Comparison of ENCODE assay signal across 11 mouse cellular contexts in genomic region chr16:31740271-31740670, GRCm38 (mm10).
DNase-seq lines count a peak whose midpoint lies in the region; ATAC-seq and TF ChIP-seq lines count a peak whose summit lies in the region.
"Had no signal": no experiment of that assay in that cellular context is flagged by ENCODE, and none has a peak within 500 bp of the region (broad histone marks: within the 10 kb centered on the region; RNA-seq: fewer than 3 reads in every experiment).

No protein-coding gene starts in this region.

- TF ChIP-seq EP300 in lung, postnatal 0 days (IDR thresholded peaks at IDR 0.05): no peak

- no peaks in the 10 kb centered on the region for H3K36me3 ChIP-seq in kidney, adult 2 months (ENCODE audit: control insufficient read depth, insufficient read depth, low read length)
- peaks cover 13% of the 10 kb centered on the region for H3K36me3 ChIP-seq in heart, embryonic 13.5 days
- no peaks in the 10 kb centered on the region for H3K36me3 ChIP-seq in lung, postnatal 0 days (ENCODE audit: insufficient read depth, low read length)

- H3K27me3 ChIP-seq in kidney, adult 2 months (replicated peaks; ENCODE audit: control insufficient read depth, insufficient read depth, low read length): no peaks in the 10 kb centered on the region
- H3K27me3 ChIP-seq in heart, embryonic 13.5 days (replicated peaks): no peaks in the 10 kb centered on the region
- no peaks in the 10 kb centered on the region for H3K27me3 ChIP-seq in lung, postnatal 0 days (replicated peaks; ENCODE audit: insufficient read depth, low read length)
- H3K27me3 ChIP-seq: CH12.LX; forebrain, embryonic 12.5 days; limb, embryonic 13.5 days had no signal

- intact Hi-C loops in left cerebral cortex, postnatal 10 days (cut with DNase I): no loop called here

- ATAC-seq in heart, embryonic 13.5 days (ENCODE audit: extremely low read depth, insufficient number of reproducible peaks, low FRiP score, low TSS enrichment): no peak
- peak; percentile 76 for ATAC-seq in lung, postnatal 0 days

- 44% methylated on average over 8 of the region's 8 CpGs for WGBS in kidney, adult 2 months
- WGBS in heart, embryonic 13.5 days: 56% methylated on average over 8 of the region's 8 CpGs
- 43% methylated on average over 8 of the region's 8 CpGs for WGBS in lung, postnatal 0 days

- no peak overlapping the region for H3K4me3 ChIP-seq in kidney, adult 2 months (ENCODE audit: insufficient read depth, low read depth, low read length)
- H3K4me3 ChIP-seq in heart, embryonic 13.5 days: no peak overlapping the region
- H3K4me3 ChIP-seq in lung, postnatal 0 days (ENCODE audit: low read depth, low read length): no peak overlapping the region
- H3K4me3 ChIP-seq: forebrain, embryonic 12.5 days; limb, embryonic 13.5 days had no signal

- TF ChIP-seq POLR2A in kidney, adult 2 months (IDR thresholded peaks at IDR 0.05; ENCODE audit: low read depth, low read length): no peak

- no peak overlapping the region for H3K4me2 ChIP-seq in heart, embryonic 13.5 days
- no peak overlapping the region for H3K4me2 ChIP-seq in lung, postnatal 0 days (replicated peaks; ENCODE audit: low read depth, low read length)
- H3K4me2 ChIP-seq: forebrain, embryonic 12.5 days; limb, embryonic 13.5 days had no signal

- peaks cover 11% of the 10 kb centered on the region for H3K9me3 ChIP-seq in heart, embryonic 13.5 days
- peaks cover 3% of the 10 kb centered on the region; the same call in 1 of the 2 replicates for H3K9me3 ChIP-seq in lung, postnatal 0 days (ENCODE audit: low read length)

- no peak for TF ChIP-seq CTCF in kidney, adult 2 months (conservative IDR thresholded peaks at IDR 0.05; ENCODE audit: insufficient read depth, insufficient read length, low read depth, low read length)
- no peak for TF ChIP-seq CTCF in lung, postnatal 0 days (IDR thresholded peaks at IDR 0.05)

- 0 out of 2 replicates have a peak overlapping the region, but pooled peaks have one; percentile 13 for H3K27ac ChIP-seq in kidney, adult 2 months (ENCODE audit: insufficient read depth, low read depth, low read length)
- H3K27ac ChIP-seq in heart, embryonic 13.5 days (replicated peaks): peak overlapping the region; percentile 72
- H3K27ac ChIP-seq in lung, postnatal 0 days (ENCODE audit: low read length): no peak overlapping the region
- H3K27ac ChIP-seq: forebrain, embryonic 12.5 days; limb, embryonic 13.5 days had no signal

- DNase-seq in kidney, adult 2 months: peak; percentile 68
- DNase-seq in kidney, postnatal 4 days: no peak
- DNase-seq in cerebellum, adult 8-10 months: peak; percentile 57
- DNase-seq in lung, postnatal 0 days (ENCODE audit: low spot score): peak; percentile 39
- DNase-seq in neural tube, embryonic 10.5 days (ENCODE audit: extremely low spot score, low spot score): no peak
- DNase-seq in embryo, embryonic 10.5 days (ENCODE audit: low spot score): no peak
- DNase-seq in left cerebral cortex, postnatal 10 days (ENCODE audit: extremely low spot score in 1 of 2, low spot score in 2 of 2): no peak

- peaks cover 9% of the 10 kb centered on the region; the same call in 1 of the 2 replicates for H3K4me1 ChIP-seq in kidney, adult 2 months (ENCODE audit: control insufficient read depth, insufficient read depth, low read length)
- peaks cover 32% of the 10 kb centered on the region for H3K4me1 ChIP-seq in heart, embryonic 13.5 days
- H3K4me1 ChIP-seq in lung, postnatal 0 days (ENCODE audit: insufficient read depth, low read depth, low read length): no peaks in the 10 kb centered on the region
- H3K4me1 ChIP-seq: forebrain, embryonic 12.5 days had no signal

- no peak overlapping the region for H3K9ac ChIP-seq in heart, embryonic 13.5 days
- H3K9ac ChIP-seq in lung, postnatal 0 days (replicated peaks; ENCODE audit: low read depth): no peak overlapping the region
- H3K9ac ChIP-seq: forebrain, embryonic 12.5 days; limb, embryonic 13.5 days had no signal

Comparison
In these comparisons a context has a peak if more than half of its experiments do, and no peak if none do; other contexts are left out.
1. DNase-seq: peak in kidney, adult 2 months (single experiment), cerebellum, adult 8-10 months (single experiment) and lung, postnatal 0 days (single experiment); none in kidney, postnatal 4 days (0 of 2), neural tube, embryonic 10.5 days (single experiment), embryo, embryonic 10.5 days (single experiment) and left cerebral cortex, postnatal 10 days (0 of 2).